8 mouse cellular contexts compared by ENCODE assay signal in the genomic region with DNA sequence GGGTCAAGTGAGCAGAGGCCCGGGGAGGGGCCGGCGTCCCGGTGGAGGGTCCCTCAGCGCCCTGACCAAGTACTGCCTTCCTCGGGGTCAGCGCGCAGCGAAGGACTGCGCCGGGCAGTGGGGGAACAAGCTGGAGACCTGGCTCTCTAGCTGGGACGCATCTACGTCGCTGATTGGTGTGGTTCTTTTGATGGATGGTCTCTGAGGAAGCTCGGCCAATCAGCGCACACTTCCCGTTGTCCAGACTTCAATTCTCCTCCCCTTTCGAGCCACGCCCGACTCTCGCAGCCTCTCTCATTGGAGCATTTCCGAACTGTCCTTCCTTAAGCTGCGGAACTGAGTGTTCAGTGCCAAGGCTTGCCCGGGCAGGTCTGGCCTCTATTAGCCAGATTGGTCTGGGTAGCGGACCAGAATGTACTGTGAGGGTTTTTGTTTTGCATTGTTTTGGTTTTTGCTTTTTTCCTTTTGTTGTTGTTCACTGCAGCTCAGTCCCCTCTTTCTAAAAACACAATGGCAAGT. TPM values are rescaled to one million over a fixed set of nuclear protein-coding genes. Genes with fewer than 3 reads are reported as not detected.
A peak's percentile ranks its signal among the peaks of the same experiment; 100 is the strongest.
DNase-seq lines count a peak whose midpoint lies in the region; ATAC-seq and TF ChIP-seq lines count a peak whose summit lies in the region.

Ccng1 (minus strand) TSS at position 203 of the 519 bp plus-strand sequence.

- WGBS in hindbrain, embryonic 10.5 days = under 1% methylated on average over 25 of the region's 25 CpGs
- 0% methylated on average over 25 of the region's 25 CpGs for WGBS in lung, postnatal 0 days

- peaks cover 18% of the 10 kb centered on the region for H3K4me1 ChIP-seq in hindbrain, embryonic 10.5 days (replicated peaks)
- no peaks in the 10 kb centered on the region for H3K4me1 ChIP-seq in lung, postnatal 0 days (ENCODE audit: insufficient read depth, low read depth, low read length)

- H3K4me3 ChIP-seq in hindbrain, embryonic 10.5 days = peak within 1 kb of the TSS; percentile 83
- H3K4me3 ChIP-seq in lung, postnatal 0 days (ENCODE audit: low read depth, low read length) = peak within 1 kb of the TSS; percentile 84

- TF ChIP-seq EP300 in lung, postnatal 0 days (IDR thresholded peaks at IDR 0.05) = no peak

- H3K9me3 ChIP-seq in hindbrain, embryonic 10.5 days = no peaks in the 10 kb centered on the region
- no peaks in the 10 kb centered on the region for H3K9me3 ChIP-seq in lung, postnatal 0 days (ENCODE audit: low read length)

- 0 out of 2 replicates have a peak, but pooled peaks cover 5% of the 10 kb centered on the region for H3K36me3 ChIP-seq in hindbrain, embryonic 10.5 days
- peaks cover 9% of the 10 kb centered on the region; the same call in 1 of the 2 replicates for H3K36me3 ChIP-seq in lung, postnatal 0 days (ENCODE audit: insufficient read depth, low read length)

- peak within 1 kb of the TSS; percentile 91 for H3K27ac ChIP-seq in hindbrain, embryonic 10.5 days
- peak within 1 kb of the TSS; percentile 80 for H3K27ac ChIP-seq in lung, postnatal 0 days (ENCODE audit: low read length)

- H3K27me3 ChIP-seq in hindbrain, embryonic 10.5 days (ENCODE audit: insufficient read depth, poor library complexity, severe bottlenecking) = no peaks in the 10 kb centered on the region
- H3K27me3 ChIP-seq in lung, postnatal 0 days (replicated peaks; ENCODE audit: insufficient read depth, low read length) = no peaks in the 10 kb centered on the region

- peak; percentile 96 for ATAC-seq in frontal cortex, adult (ENCODE audit: low TSS enrichment)
- peak; percentile 100 for ATAC-seq in lung, postnatal 0 days

- no peak for TF ChIP-seq CTCF in lung, postnatal 0 days (IDR thresholded peaks at IDR 0.05)

- peak; percentile 99 for DNase-seq in MN1 (ENCODE audit: low spot score)
- peak; percentile 96 for DNase-seq in cerebellum, adult 9-10 months
- DNase-seq in hindbrain, embryonic 10.5 days (ENCODE audit: low spot score) = peak; percentile 91
- DNase-seq in layer of hippocampus, adult 9-11 months = peak; percentile 97
- peak; percentile 99 for DNase-seq in lung, postnatal 0 days (ENCODE audit: low spot score)
- peak; percentile 68 for DNase-seq in ovary, postnatal 14 days (ENCODE audit: low spot score)
- DNase-seq in thymus, postnatal 25 days = peak; percentile 85

- H3K4me2 ChIP-seq in lung, postnatal 0 days (replicated peaks; ENCODE audit: low read depth, low read length) = peak within 1 kb of the TSS; percentile 91

- H3K9ac ChIP-seq in lung, postnatal 0 days (replicated peaks; ENCODE audit: low read depth) = peak within 1 kb of the TSS; percentile 76

RNA-seq across cellular contexts. Expression of gene Ccng1, which starts in this region (rescaled TPM):
- 35.5 and 37.2 TPM in 2 replicates for polyA plus RNA-seq in hindbrain, embryonic 10.5 days (2016; fragmentation: Nextera tagmentation; extraction: Ambion mirVana)
- 26.2 and 32.2 TPM in 2 replicates for polyA plus RNA-seq in lung, postnatal 0 days (2015; fragmentation: Nextera tagmentation; extraction: Ambion mirVana)

Comparison
In these comparisons a context has a peak if more than half of its experiments do, and no peak if none do; other contexts are left out.
1. Peak in every context shown above with its lines: DNase-seq, ATAC-seq, H3K4me3 ChIP-seq and H3K27ac ChIP-seq.